Mouse (Mus musculus) liver, embryonic 14.5 days (tissue): ENCODE data around the gene Rcan1. TPM values are rescaled to one million over a fixed set of nuclear protein-coding genes. Genes with fewer than 3 reads are reported as not detected.

Experiments used
- ATAC-seq: fragments of 200-750 bp; cut with Nextera tagmentation; 2 replicates; pipeline ENCODE4 v1.8.0; 2017; ENCODE audit warnings: moderate number of reproducible peaks, mild to moderate bottlenecking, moderate library complexity; ENCODE audit not compliant: insufficient read depth
- DNase-seq, 3 experiments: peaks; one replicate each; pipeline ENCODE4 v3.0.0-alpha.2; 2012 to 2013; ENCODE audit warnings: low read depth in 3 of 3, low spot score in 3 of 3
- H3K27ac ChIP-seq: fragments of 300-500 bp; sonication (generic); 2 replicates; pipeline ENCODE4 v1.5.1; 2014; ENCODE audit warnings: moderate library complexity, mild to moderate bottlenecking, control low read depth, inconsistent platforms
- H3K27me3 ChIP-seq: fragments of 300-500 bp; sonication (generic); 2 replicates; pipeline ENCODE4 v1.6.1; 2014; ENCODE audit warnings: mild to moderate bottlenecking, low read length, moderate library complexity; ENCODE audit not compliant: control insufficient read depth, insufficient read depth
- H3K36me3 ChIP-seq: fragments of 300-500 bp; sonication (generic); replicated peaks from 2 replicates; pipeline ENCODE4 v1.6.1; 2014; ENCODE audit warnings: low read depth; ENCODE audit not compliant: control insufficient read depth, insufficient read depth
- H3K4me1 ChIP-seq, 2 experiments: fragments of 200-500 bp in 1 of 2; fragments of 300-500 bp in 1 of 2; sonication (generic) in 1 of 2; replicated peaks; 2 replicates each; pipeline ENCODE4 v1.6.1; 2012 to 2014; ENCODE audit warnings: antibody characterized with exemption in 1 of 2, inconsistent platforms in 1 of 2, low read length in 1 of 2; ENCODE audit not compliant: control insufficient read depth in 2 of 2, insufficient read depth in 2 of 2
- H3K4me2 ChIP-seq: fragments of 300-500 bp; sonication (generic); 2 replicates; pipeline ENCODE4 v1.6.1; 2014; ENCODE audit warnings: low read depth, mild to moderate bottlenecking, control low read depth, moderate library complexity
- H3K4me3 ChIP-seq, 2 experiments: fragments of 200-500 bp in 1 of 2; fragments of 300-500 bp in 1 of 2; sonication (generic) in 1 of 2; 2 replicates each; pipeline ENCODE4 v1.5.1; 2012 to 2014; ENCODE audit warnings: low read depth in 2 of 2, low read length in 2 of 2, mild to moderate bottlenecking in 2 of 2, control low read depth in 1 of 2, inconsistent platforms in 1 of 2, moderate library complexity in 1 of 2; ENCODE audit not compliant: insufficient read depth in 1 of 2
- H3K9ac ChIP-seq: fragments of 300-500 bp; sonication (generic); replicated peaks from 2 replicates; pipeline ENCODE4 v1.6.1; 2014; ENCODE audit warnings: mild to moderate bottlenecking, control low read depth, moderate library complexity
- H3K9me3 ChIP-seq: fragments of 300-500 bp; sonication (generic); 2 replicates; pipeline ENCODE4 v1.6.1; 2016; ENCODE audit warnings: low read length, mixed read lengths; ENCODE audit not compliant: control insufficient read depth
- CTCF ChIP-seq: IDR thresholded peaks from 2 replicates; pipeline ENCODE4 v1.5.1; 2016; ENCODE audit warnings: antibody characterized with exemption, low read depth, control low read depth
- EP300 ChIP-seq: IDR thresholded peaks from 2 replicates; pipeline ENCODE4 v1.6.1; 2016; ENCODE audit warnings: antibody characterized with exemption, low read depth
- WGBS: fragments of 180-500 bp; shearing (Covaris S2); extraction: QIAGEN DNeasy Blood & Tissue Kit; methylation state at CpG from one replicate; pipeline ENCODE4 v1.1.7; 2014; ENCODE audit not compliant: insufficient replicate concordance; 5-methylcytosine and 5-hydroxymethylcytosine counted together
- polyA plus RNA-seq, 2 experiments: library from polyadenylated mRNA; depleted of rRNA in 1 of 2; stranded (reverse) in 1 of 2; unstranded in 1 of 2; fragments of >200 nt; fragmentation: Nextera tagmentation in 1 of 2; extraction: Ambion mirVana in 1 of 2; gene quantifications; 2 replicates each; pipeline versions ENCODE4 v1.2.1 to v1.2.3; 2012 to 2014

Gene Rcan1
- polyA plus RNA-seq, 2 experiments = 6.2 to 8.7 TPM

- H3K9ac ChIP-seq = no peak overlapping the region
- H3K27ac ChIP-seq = no peak overlapping the region
- WGBS = 71% methylated on average over 13 of the region's 13 CpGs
- H3K27me3 ChIP-seq = no peaks in the 10 kb centered on the region
- no peak for ATAC-seq
- H3K4me3 ChIP-seq = no peak overlapping the region
- no peak for TF ChIP-seq EP300
- TF ChIP-seq CTCF = no peak
- H3K9me3 ChIP-seq = no peaks in the 10 kb centered on the region
- no peaks in the 10 kb centered on the region for H3K36me3 ChIP-seq
- no peak for DNase-seq
- H3K4me2 ChIP-seq = no peak overlapping the region
- H3K4me1 ChIP-seq = peaks cover 0 to 6% of the 10 kb centered on the region in 2 experiments; a peak in 1 of 4 replicates
Measured at GRCm38 (mm10) chr16:92422435-92423362, 48.0 kb downstream of the Rcan1 start.

- no peak overlapping the region for H3K4me2 ChIP-seq
- no peak overlapping the region for H3K9ac ChIP-seq
- no peak overlapping the region for H3K27ac ChIP-seq
- DNase-seq (no peak), ATAC-seq (no peak)
- H3K9me3 ChIP-seq = no peaks in the 10 kb centered on the region
- H3K27me3 ChIP-seq = no peaks in the 10 kb centered on the region
- H3K36me3 ChIP-seq = no peaks in the 10 kb centered on the region
- peak; percentile 62 for TF ChIP-seq CTCF
- no peak for TF ChIP-seq EP300
- peaks cover 0 to 6% of the 10 kb centered on the region in 2 experiments; a peak in 1 of 4 replicates for H3K4me1 ChIP-seq
- 58% methylated on average over 13 of the region's 13 CpGs for WGBS
- H3K4me3 ChIP-seq = no peak overlapping the region
Measured at GRCm38 (mm10) chr16:92421147-92421934, 49.3 kb downstream of the Rcan1 start.

- no peaks in the 10 kb centered on the region for H3K36me3 ChIP-seq
- DNase-seq (no peak), ATAC-seq (no peak)
- no peaks in the 10 kb centered on the region for H3K27me3 ChIP-seq
- H3K4me2 ChIP-seq = no peak overlapping the region
- WGBS = 80% methylated on average over 5 of the region's 5 CpGs
- peaks cover 0 to 11% of the 10 kb centered on the region in 2 experiments; a peak in 2 of 4 replicates for H3K4me1 ChIP-seq
- no peak overlapping the region for H3K4me3 ChIP-seq
- no peak overlapping the region for H3K27ac ChIP-seq
- no peak overlapping the region for H3K9ac ChIP-seq
- no peaks in the 10 kb centered on the region for H3K9me3 ChIP-seq
- TF ChIP-seq CTCF (no peak), EP300 (no peak)
Measured at GRCm38 (mm10) chr16:92420641-92421040, 50.0 kb downstream of the Rcan1 start.

- Histone ChIP-seq H3K9me3 (no peaks in the 10 kb centered on the region), H3K27me3 (no peaks in the 10 kb centered on the region), H3K27ac (no peak overlapping the region), H3K4me3 (no peak overlapping the region), H3K36me3 (no peaks in the 10 kb centered on the region), H3K9ac (no peak overlapping the region), H3K4me1 (peaks cover 0 to 13% of the 10 kb centered on the region in 2 experiments; a peak in 2 of 4 replicates), H3K4me2 (no peak overlapping the region)
- TF ChIP-seq EP300 (no peak), CTCF (no peak)
- DNase-seq = no peak
- ATAC-seq = no peak
- 80% methylated on average over 12 of the region's 12 CpGs for WGBS
Measured at GRCm38 (mm10) chr16:92419099-92419498, 51.6 kb downstream of the Rcan1 start.

- Histone ChIP-seq H3K9ac (no peak overlapping the region), H3K4me1 (peaks cover 0 to 8% of the 10 kb centered on the region in 2 experiments; a peak in 2 of 4 replicates), H3K27ac (no peak overlapping the region), H3K27me3 (no peaks in the 10 kb centered on the region), H3K36me3 (no peaks in the 10 kb centered on the region), H3K4me3 (no peak overlapping the region), H3K4me2 (no peak overlapping the region), H3K9me3 (no peaks in the 10 kb centered on the region)
- 69% methylated on average over 2 of the region's 2 CpGs for WGBS
- TF ChIP-seq EP300 (no peak), CTCF (no peak)
- DNase-seq = no peak
- no peak for ATAC-seq
Measured at GRCm38 (mm10) chr16:92417267-92417666, 53.4 kb downstream of the Rcan1 start.
